Mouse (Mus musculus): ENCODE results near the gene Gm15056. TPM values are rescaled to one million over a fixed set of nuclear protein-coding genes. Genes with fewer than 3 reads are reported as not detected.

Gene Gm15056
- not detected in 2 replicates for polyA plus RNA-seq (2015; fragmentation: Nextera tagmentation; extraction: Ambion mirVana)

- Histone ChIP-seq H3K9me3 (peaks cover 6% of the 10 kb centered on the region), H3K27me3 (no peaks in the 10 kb centered on the region), H3K27ac (no peak within 1 kb of the TSS), H3K4me1 (no peaks in the 10 kb centered on the region), H3K9ac (no peak within 1 kb of the TSS), H3K4me2 (no peak within 1 kb of the TSS), H3K36me3 (no peaks in the 10 kb centered on the region), H3K4me3 (no peak within 1 kb of the TSS)
- no peak for ATAC-seq (ENCODE audit: insufficient number of reproducible peaks, insufficient read depth, low FRiP score, low TSS enrichment, low read depth)
- WGBS, result 50% methylated on average over 2 of the region's 2 CpGs
Measured at GRCm38 (mm10) chr8:20902527-20902926, at the start of gene Gm15056. Gm15056 (minus strand) TSS chr8:20902627.

DNA sequence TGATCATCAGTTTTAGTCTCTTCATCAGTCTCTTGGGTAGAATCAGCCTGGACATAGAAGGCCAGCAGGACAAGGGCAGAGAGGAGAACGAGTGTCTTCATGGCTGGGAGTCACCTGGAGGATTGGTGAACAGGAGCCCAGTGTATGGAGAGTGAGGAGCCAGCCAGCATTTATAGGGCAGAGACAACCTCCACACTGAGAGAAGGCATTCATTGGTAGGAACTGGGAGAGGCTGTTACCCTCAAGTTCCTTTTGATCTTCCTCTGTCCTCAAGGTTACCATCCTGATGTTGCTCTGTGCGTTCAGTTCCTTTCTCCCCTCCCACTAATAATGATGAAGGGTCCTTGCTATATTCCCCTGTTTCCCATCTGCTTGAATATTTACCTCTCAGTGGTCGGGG lies 42.2 kb upstream of the Gm15056 start, which contains the start of gene AY761185:
TSS of gene AY761185 (minus strand) at position 101 of the 400 bp plus-strand sequence.
- H3K4me2 ChIP-seq, result no peak within 1 kb of the TSS
- no peak within 1 kb of the TSS for H3K4me3 ChIP-seq
- peaks cover 9% of the 10 kb centered on the region for H3K9me3 ChIP-seq
- no peaks in the 10 kb centered on the region for H3K27me3 ChIP-seq
- H3K27ac ChIP-seq, result no peak within 1 kb of the TSS
- no peak for ATAC-seq (ENCODE audit: insufficient number of reproducible peaks, insufficient read depth, low FRiP score, low TSS enrichment, low read depth)
- no peaks in the 10 kb centered on the region for H3K36me3 ChIP-seq
- H3K9ac ChIP-seq, result no peak within 1 kb of the TSS
- no peaks in the 10 kb centered on the region for H3K4me1 ChIP-seq
- WGBS, result 73% methylated on average over 3 of the region's 3 CpGs

- Histone ChIP-seq H3K4me1 (no peaks in the 10 kb centered on the region), H3K27ac (no peak within 1 kb of the TSS), H3K36me3 (no peaks in the 10 kb centered on the region), H3K4me3 (no peak within 1 kb of the TSS), H3K9me3 (peaks cover 14% of the 10 kb centered on the region; the same call in 1 of the 2 replicates), H3K4me2 (no peak within 1 kb of the TSS), H3K27me3 (no peaks in the 10 kb centered on the region), H3K9ac (no peak within 1 kb of the TSS)
- 72% methylated on average over 3 of the region's 3 CpGs for WGBS
- no peak for ATAC-seq (ENCODE audit: insufficient number of reproducible peaks, insufficient read depth, low FRiP score, low TSS enrichment, low read depth)
Measured at GRCm38 (mm10) chr8:20921971-20922370, 19.5 kb upstream of the Gm15056 start, which contains the start of gene Gm6040. Gm6040 (minus strand) TSS chr8:20922071.

- H3K27me3 ChIP-seq, result no peaks in the 10 kb centered on the region
- no peak overlapping the region for H3K4me2 ChIP-seq
- WGBS, result 84% methylated on average over 1 of the region's 1 CpGs
- H3K27ac ChIP-seq, result no peak overlapping the region
- no peaks in the 10 kb centered on the region for H3K4me1 ChIP-seq
- no peak overlapping the region for H3K9ac ChIP-seq
- H3K36me3 ChIP-seq, result no peaks in the 10 kb centered on the region
- 0 out of 2 replicates have a peak, but pooled peaks cover 6% of the 10 kb centered on the region for H3K9me3 ChIP-seq
- no peak for ATAC-seq (ENCODE audit: insufficient number of reproducible peaks, insufficient read depth, low FRiP score, low TSS enrichment, low read depth)
- no peak overlapping the region for H3K4me3 ChIP-seq
Measured at GRCm38 (mm10) chr8:20912288-20912687, 9.9 kb upstream of the Gm15056 start.

DNA sequence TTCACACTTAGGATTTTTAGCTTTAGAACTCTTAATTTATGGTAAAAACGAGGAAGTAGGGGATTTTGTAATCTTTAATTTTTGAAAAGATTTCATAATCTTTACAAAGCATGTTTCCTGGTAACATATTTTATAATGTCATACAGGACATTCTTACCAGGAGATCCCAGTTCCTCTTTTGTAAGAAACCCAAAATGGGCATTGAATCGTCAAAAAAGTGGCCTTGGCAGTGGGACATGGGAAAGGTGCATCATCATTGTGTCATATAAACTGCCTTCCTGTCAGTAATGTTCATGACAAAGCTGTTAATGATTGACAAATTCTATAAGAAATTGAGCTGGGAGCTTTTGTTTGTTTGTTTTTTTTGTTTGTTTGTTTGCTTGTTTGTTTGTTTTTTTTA lies 5.8 kb upstream of the Gm15056 start:
- no peak for ATAC-seq (ENCODE audit: insufficient number of reproducible peaks, insufficient read depth, low FRiP score, low TSS enrichment, low read depth)
- H3K36me3 ChIP-seq, result no peaks in the 10 kb centered on the region

GRCm38 (mm10) chr8:20907119-20907518 lies 4.7 kb upstream of the Gm15056 start:
- Histone ChIP-seq H3K4me3 (no peak overlapping the region), H3K4me1 (no peaks in the 10 kb centered on the region), H3K9me3 (no peaks in the 10 kb centered on the region), H3K36me3 (no peaks in the 10 kb centered on the region), H3K9ac (no peak overlapping the region), H3K4me2 (no peak overlapping the region), H3K27me3 (no peaks in the 10 kb centered on the region), H3K27ac (no peak overlapping the region)
- 87% methylated on average over 2 of the region's 2 CpGs for WGBS
- no peak for ATAC-seq (ENCODE audit: insufficient number of reproducible peaks, insufficient read depth, low FRiP score, low TSS enrichment, low read depth)

More for the DNA sequence above, 5.8 kb upstream of the Gm15056 start:
- Histone ChIP-seq H3K4me1 (no peaks in the 10 kb centered on the region), H3K27me3 (no peaks in the 10 kb centered on the region), H3K9ac (no peak overlapping the region), H3K4me2 (no peak overlapping the region), H3K4me3 (no peak overlapping the region), H3K27ac (no peak overlapping the region), H3K9me3 (no peaks in the 10 kb centered on the region)
- 61% methylated on average over 2 of the region's 2 CpGs for WGBS

- Histone ChIP-seq H3K4me2 (no peak within 1 kb of the TSS), H3K27ac (no peak within 1 kb of the TSS), H3K9ac (no peak within 1 kb of the TSS), H3K36me3 (no peaks in the 10 kb centered on the region), H3K4me3 (no peak within 1 kb of the TSS), H3K27me3 (no peaks in the 10 kb centered on the region), H3K9me3 (peaks cover 26% of the 10 kb centered on the region), H3K4me1 (no peaks in the 10 kb centered on the region)
- 88% methylated on average over 2 of the region's 2 CpGs for WGBS
- ATAC-seq (ENCODE audit: insufficient number of reproducible peaks, insufficient read depth, low FRiP score, low TSS enrichment, low read depth), result no peak
Measured at GRCm38 (mm10) chr8:20892369-20892768, 10.1 kb downstream of the Gm15056 start, which contains the start of gene Defb33. Defb33 (plus strand) TSS chr8:20892669.

DNA sequence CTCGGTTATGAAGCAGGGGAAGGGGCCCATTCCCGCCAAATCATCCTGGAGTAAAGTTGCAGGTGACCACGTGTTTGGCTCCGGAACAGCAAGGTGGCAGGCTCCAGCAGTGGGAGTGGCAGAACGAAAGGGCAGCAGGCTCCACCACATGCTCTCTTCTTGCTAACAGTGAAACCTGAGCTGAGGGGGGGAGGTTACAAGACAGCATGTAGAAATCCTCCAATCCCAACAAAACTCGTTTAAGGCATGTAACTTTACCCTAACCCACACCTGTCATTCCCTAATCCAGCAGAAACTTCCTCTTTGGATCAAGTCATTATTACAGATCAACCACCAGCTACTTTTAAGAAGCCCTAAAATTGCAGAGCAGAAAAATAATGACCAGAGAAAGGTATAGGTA lies 27.8 kb downstream of the Gm15056 start:
- no peak overlapping the region for H3K27ac ChIP-seq
- WGBS, result 39% methylated on average over 6 of the region's 6 CpGs
- peaks cover 11% of the 10 kb centered on the region; the same call in 1 of the 2 replicates for H3K9me3 ChIP-seq
- H3K4me3 ChIP-seq, result no peak overlapping the region
- H3K9ac ChIP-seq, result no peak overlapping the region
- ATAC-seq (ENCODE audit: insufficient number of reproducible peaks, insufficient read depth, low FRiP score, low TSS enrichment, low read depth), result no peak
- H3K36me3 ChIP-seq, result no peaks in the 10 kb centered on the region
- no peaks in the 10 kb centered on the region for H3K27me3 ChIP-seq
- H3K4me2 ChIP-seq, result no peak overlapping the region
- H3K4me1 ChIP-seq, result no peaks in the 10 kb centered on the region

Other genes starting within 250 kb of the Gm15056 start
- gene Defb33, start 10.0 kb downstream of the Gm15056 start, polyA plus RNA-seq (2015; fragmentation: Nextera tagmentation; extraction: Ambion mirVana), result not detected in 2 replicates
- gene Gm6040, start 19.4 kb upstream of the Gm15056 start, polyA plus RNA-seq (2015; fragmentation: Nextera tagmentation; extraction: Ambion mirVana), result not detected in 2 replicates
- not detected in 2 replicates for gene AY761185, start 42.1 kb upstream of the Gm15056 start, polyA plus RNA-seq (2015; fragmentation: Nextera tagmentation; extraction: Ambion mirVana)
- gene Defa21, start 122.9 kb upstream of the Gm15056 start, polyA plus RNA-seq (2015; fragmentation: Nextera tagmentation; extraction: Ambion mirVana), result 1.2 TPM in 1 of 2 replicates, not detected in the other
- not detected in 2 replicates for gene Defa23, start 152.4 kb upstream of the Gm15056 start, polyA plus RNA-seq (2015; fragmentation: Nextera tagmentation; extraction: Ambion mirVana)
- gene Defa35, start 162.4 kb upstream of the Gm15056 start, polyA plus RNA-seq (2015; fragmentation: Nextera tagmentation; extraction: Ambion mirVana), result not detected in 2 replicates
- gene Defa25, start 181.8 kb upstream of the Gm15056 start, polyA plus RNA-seq (2015; fragmentation: Nextera tagmentation; extraction: Ambion mirVana), result not detected in 2 replicates
- not detected in 2 replicates for gene Gm14851, start 193.4 kb upstream of the Gm15056 start, polyA plus RNA-seq (2015; fragmentation: Nextera tagmentation; extraction: Ambion mirVana)
- not detected in 2 replicates for gene Defa30, start 232.0 kb upstream of the Gm15056 start, polyA plus RNA-seq (2015; fragmentation: Nextera tagmentation; extraction: Ambion mirVana)

All from embryonic facial prominence, embryonic 13.5 days (tissue).